Mouse (Mus musculus) heart, embryonic 16.5 days (tissue): ENCODE measurements at regions not wholly inside any gene's neighbourhood (a gene's known extent, or its start where the extent isn't known, plus 50 kb on each side); places are given as distances from the start of the nearest gene placed in this dataset.

Source experiments
- ATAC-seq: fragments of 200-750 bp; cut with Nextera tagmentation; replicated peaks from 2 replicates; pipeline ENCODE4 v1.8.0; 2017; ENCODE audit warnings: moderate number of reproducible peaks; ENCODE audit not compliant: insufficient read depth, low FRiP score; ENCODE audit errors: extremely low read depth
- H3K27ac ChIP-seq: fragments of 300-500 bp; sonication (generic); 2 replicates; pipeline ENCODE4 v1.5.1; 2014; ENCODE audit warnings: mild to moderate bottlenecking, low read length, control low read depth, moderate library complexity
- H3K27me3 ChIP-seq: fragments of 300-500 bp; sonication (generic); 2 replicates; pipeline ENCODE4 v1.6.1; 2014; ENCODE audit warnings: low read length, mixed read lengths; ENCODE audit not compliant: control insufficient read depth, insufficient read depth
- H3K36me3 ChIP-seq: fragments of 300-500 bp; sonication (generic); 2 replicates; pipeline ENCODE4 v1.6.1; 2014; ENCODE audit not compliant: control insufficient read depth, insufficient read depth
- H3K4me1 ChIP-seq: fragments of 300-500 bp; sonication (generic); 2 replicates; pipeline ENCODE4 v1.6.1; 2014; ENCODE audit warnings: low read length, mixed read lengths; ENCODE audit not compliant: control insufficient read depth, insufficient read depth
- H3K4me2 ChIP-seq: fragments of 300-500 bp; sonication (generic); 2 replicates; pipeline ENCODE4 v1.6.1; 2014; ENCODE audit warnings: low read depth, mild to moderate bottlenecking, control low read depth, low read length
- H3K4me3 ChIP-seq: fragments of 300-500 bp; sonication (generic); 2 replicates; pipeline ENCODE4 v1.5.1; 2014; ENCODE audit warnings: mild to moderate bottlenecking, control low read depth, low read length
- H3K9ac ChIP-seq: fragments of 300-500 bp; sonication (generic); 2 replicates; pipeline ENCODE4 v1.6.1; 2014; ENCODE audit warnings: low read length, control low read depth
- H3K9me3 ChIP-seq: fragments of 300-500 bp; sonication (generic); replicated peaks from 2 replicates; pipeline ENCODE4 v1.6.1; 2016; ENCODE audit warnings: low read length; ENCODE audit not compliant: control insufficient read depth
- WGBS: fragments of 180-500 bp; shearing (Covaris S2); extraction: QIAGEN DNeasy Blood & Tissue Kit; methylation state at CpG from one replicate; pipeline ENCODE4 v1.1.7; 2014; 5-methylcytosine and 5-hydroxymethylcytosine counted together

DNA sequence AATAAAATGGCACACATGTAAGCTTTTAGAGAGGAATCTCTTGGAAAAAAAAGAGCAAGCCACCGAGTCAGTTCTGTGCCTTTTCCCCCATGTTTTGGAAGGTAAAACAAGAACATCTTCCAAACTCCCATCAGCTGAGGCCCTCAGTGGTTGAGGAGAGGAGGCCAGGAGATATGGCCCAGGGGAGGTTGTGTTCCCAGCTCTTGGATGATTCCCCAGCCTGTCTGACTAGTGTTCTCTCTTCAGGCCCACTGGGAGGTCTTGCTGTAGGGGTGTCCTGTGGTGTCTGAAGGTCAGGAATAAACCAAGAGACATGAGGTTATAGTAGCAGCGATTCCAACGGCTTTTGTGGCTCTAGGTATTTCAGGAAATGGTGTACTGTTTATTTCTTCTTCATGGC, 643.2 kb downstream of the Rnf144a start:
- H3K4me2 ChIP-seq: no peak overlapping the region
- peaks cover 4% of the 10 kb centered on the region; the same call in 1 of the 2 replicates for H3K4me1 ChIP-seq
- H3K4me3 ChIP-seq: no peak overlapping the region
- no peaks in the 10 kb centered on the region for H3K9me3 ChIP-seq
- no peaks in the 10 kb centered on the region for H3K36me3 ChIP-seq
- no peak for ATAC-seq
- H3K27ac ChIP-seq: no peak overlapping the region
- H3K9ac ChIP-seq: no peak overlapping the region
- H3K27me3 ChIP-seq: no peaks in the 10 kb centered on the region
- WGBS: 86% methylated on average over 3 of the region's 3 CpGs

DNA sequence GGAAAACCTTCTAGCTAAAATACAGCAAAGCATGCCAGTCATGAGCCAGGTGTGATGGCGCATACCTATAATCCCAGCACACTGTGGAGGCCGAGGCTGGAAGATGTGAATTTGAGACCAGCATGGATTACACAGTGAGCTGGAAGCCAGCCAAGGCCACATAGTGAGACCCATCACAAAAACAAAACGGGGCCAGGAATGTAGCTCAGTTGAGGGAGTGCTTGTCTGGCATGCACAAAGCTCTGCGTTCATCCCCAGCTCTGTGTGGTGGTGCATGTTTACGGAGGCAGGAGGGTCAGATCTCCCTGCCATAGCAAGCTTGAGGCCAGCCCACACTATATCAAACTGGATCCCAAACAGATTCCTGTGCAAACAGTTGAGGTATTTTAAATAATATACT, 646.4 kb downstream of the Rnf144a start:
- 37% methylated on average over 5 of the region's 5 CpGs for WGBS
- H3K27me3 ChIP-seq: no peaks in the 10 kb centered on the region

DNA sequence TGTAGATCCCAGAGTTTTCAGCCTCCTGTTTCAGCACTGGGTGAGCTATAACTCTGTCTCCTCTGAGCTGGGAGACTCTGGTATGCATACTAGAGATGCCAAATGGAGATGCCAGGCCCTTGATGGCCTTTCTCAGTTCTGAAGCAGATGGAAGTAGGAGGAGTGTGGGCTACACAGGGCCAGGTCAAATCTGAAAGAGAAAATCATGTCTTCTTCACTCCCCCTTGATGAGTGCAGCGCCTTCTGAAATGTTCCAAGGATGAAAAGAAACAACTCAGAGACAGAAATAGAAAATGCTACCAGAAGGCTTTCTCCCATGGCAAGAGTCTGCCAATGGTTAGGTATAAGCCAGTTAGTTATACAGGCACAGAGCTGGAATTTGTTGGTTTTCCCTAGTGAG, 652.0 kb downstream of the Rnf144a start:
- H3K27ac ChIP-seq: no peak overlapping the region
- no peaks in the 10 kb centered on the region for H3K36me3 ChIP-seq
- no peaks in the 10 kb centered on the region for H3K9me3 ChIP-seq
- H3K4me2 ChIP-seq: no peak overlapping the region
- WGBS: 88% methylated on average over 1 of the region's 1 CpGs
- H3K9ac ChIP-seq: no peak overlapping the region
- no peak for ATAC-seq
- H3K4me1 ChIP-seq: no peaks in the 10 kb centered on the region
- H3K27me3 ChIP-seq: no peaks in the 10 kb centered on the region
- no peak overlapping the region for H3K4me3 ChIP-seq

More for the DNA sequence above, 646.4 kb downstream of the Rnf144a start:
- H3K4me2 ChIP-seq: no peak overlapping the region
- H3K9ac ChIP-seq: no peak overlapping the region
- H3K27ac ChIP-seq: no peak overlapping the region
- ATAC-seq: no peak
- H3K9me3 ChIP-seq: no peaks in the 10 kb centered on the region
- no peak overlapping the region for H3K4me3 ChIP-seq
- H3K36me3 ChIP-seq: no peaks in the 10 kb centered on the region
- H3K4me1 ChIP-seq: peaks cover 4% of the 10 kb centered on the region; the same call in 1 of the 2 replicates

DNA sequence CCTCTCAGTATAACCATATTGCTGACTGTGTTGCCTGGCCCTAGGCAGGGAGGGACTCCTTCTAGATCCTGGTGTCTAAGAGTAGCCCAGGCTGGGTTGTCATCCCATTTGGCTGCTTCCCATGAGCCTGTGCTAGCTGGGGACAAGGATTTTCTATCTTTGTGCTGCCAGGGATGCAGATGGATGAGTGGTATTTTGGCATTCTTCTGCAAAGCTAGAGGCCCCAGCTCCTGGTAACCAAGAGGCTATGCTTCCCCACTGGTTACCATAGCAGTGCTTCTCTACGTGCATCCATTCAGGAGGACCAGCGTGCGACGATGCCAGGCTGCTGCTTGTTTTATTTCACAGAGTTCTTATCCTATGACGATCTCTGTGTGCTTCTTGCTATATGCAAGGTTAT, 658.0 kb downstream of the Rnf144a start:
- no peak overlapping the region for H3K4me3 ChIP-seq
- no peak overlapping the region for H3K27ac ChIP-seq
- no peak overlapping the region for H3K4me2 ChIP-seq
- H3K9ac ChIP-seq: no peak overlapping the region
- 86% methylated on average over 5 of the region's 5 CpGs for WGBS
- H3K36me3 ChIP-seq: no peaks in the 10 kb centered on the region
- no peak for ATAC-seq
- no peaks in the 10 kb centered on the region for H3K4me1 ChIP-seq
- no peaks in the 10 kb centered on the region for H3K27me3 ChIP-seq
- H3K9me3 ChIP-seq: no peaks in the 10 kb centered on the region

DNA sequence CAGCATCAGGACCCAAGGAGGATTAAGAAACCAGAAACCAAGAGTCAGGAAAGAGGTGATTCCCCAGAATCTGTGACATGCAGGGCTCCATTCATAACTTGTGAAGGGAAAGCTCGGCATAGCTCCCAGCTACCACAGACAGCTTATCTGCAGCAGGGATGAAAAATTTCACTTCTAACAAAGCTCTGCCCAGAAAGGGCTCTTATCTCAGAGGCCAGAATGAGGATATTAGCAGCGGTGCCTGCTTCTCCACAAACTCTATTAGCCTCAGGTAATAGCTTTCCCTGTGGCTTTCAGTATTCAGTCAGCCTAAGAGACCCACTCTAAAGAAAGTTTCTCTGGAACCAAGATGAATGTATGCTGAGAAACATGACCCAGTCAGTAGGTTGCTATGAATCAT, 636.9 kb upstream of the Id2 start:
- Histone ChIP-seq H3K36me3 (no peaks in the 10 kb centered on the region), H3K4me3 (no peak overlapping the region), H3K27me3 (no peaks in the 10 kb centered on the region), H3K4me2 (no peak overlapping the region), H3K9me3 (0 out of 2 replicates have a peak, but pooled peaks cover 4% of the 10 kb centered on the region), H3K4me1 (0 out of 2 replicates have a peak, but pooled peaks cover 2% of the 10 kb centered on the region), H3K27ac (no peak overlapping the region), H3K9ac (no peak overlapping the region)
- 10% methylated on average over 2 of the region's 2 CpGs for WGBS
- no peak for ATAC-seq

DNA sequence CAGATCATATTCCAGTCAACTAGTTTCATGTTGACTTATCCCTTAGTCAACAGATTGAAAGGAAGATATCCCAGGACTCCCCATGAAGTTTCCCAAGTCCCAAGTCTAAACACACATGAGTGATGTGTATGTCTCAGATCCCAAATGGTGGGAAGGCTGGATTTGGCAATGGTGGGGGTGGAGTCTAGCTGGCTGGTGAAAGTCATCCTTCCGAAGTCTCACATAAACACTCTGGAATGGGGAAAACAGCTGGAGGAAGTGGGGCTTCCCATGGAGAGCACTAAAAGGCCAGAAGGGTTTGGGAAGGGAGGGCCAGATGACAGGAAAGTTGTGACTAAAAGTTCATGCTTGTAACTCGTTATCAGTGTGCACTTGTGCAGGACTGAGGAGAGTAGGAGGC, 628.8 kb upstream of the Id2 start:
- Histone ChIP-seq H3K4me3 (no peak overlapping the region), H3K9ac (no peak overlapping the region), H3K27ac (no peak overlapping the region), H3K4me1 (no peaks in the 10 kb centered on the region), H3K27me3 (no peaks in the 10 kb centered on the region), H3K36me3 (no peaks in the 10 kb centered on the region), H3K9me3 (no peaks in the 10 kb centered on the region), H3K4me2 (no peak overlapping the region)
- ATAC-seq: no peak; the same call in 1 of the 2 replicates
- WGBS: 36% methylated on average over 2 of the region's 2 CpGs

DNA sequence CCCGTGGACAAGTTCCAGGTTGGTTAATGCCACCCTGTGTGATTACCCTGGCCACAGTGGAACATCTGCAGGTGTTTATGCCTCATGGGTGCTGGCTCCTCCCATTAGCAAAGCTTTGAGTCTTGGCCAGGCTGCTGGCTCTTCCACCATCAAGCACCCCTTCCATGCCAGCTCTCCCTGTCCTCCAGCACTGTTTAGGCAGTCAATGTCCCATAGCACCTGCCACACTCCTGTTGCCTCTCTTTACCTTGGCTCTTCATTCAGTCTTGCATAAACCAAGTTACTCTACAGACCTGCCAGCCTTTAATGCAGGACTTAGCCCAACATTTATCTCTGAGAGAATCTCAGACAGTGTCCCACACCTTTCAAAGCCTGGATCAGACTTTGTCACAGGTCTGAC, 614.2 kb upstream of the Id2 start:
- 88% methylated on average over 1 of the region's 1 CpGs for WGBS

DNA sequence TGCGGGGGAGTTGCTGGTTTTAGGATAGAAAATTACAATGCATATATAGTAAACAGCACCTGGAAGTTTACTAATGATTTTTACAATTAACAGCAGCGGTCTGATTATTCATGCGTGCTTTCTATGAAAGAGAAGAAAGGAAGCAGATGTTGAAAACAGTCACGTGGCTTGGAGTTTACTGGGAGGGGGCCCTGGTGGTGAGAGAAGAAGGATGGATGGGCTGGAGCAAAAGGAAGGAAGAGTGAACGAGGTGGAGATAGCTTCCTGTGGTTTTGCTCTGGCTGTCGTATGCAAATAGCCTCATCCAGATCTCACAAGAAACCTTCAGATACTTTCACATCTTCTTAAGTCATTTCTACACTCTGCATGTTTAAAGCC, 606.1 kb upstream of the Id2 start:
- no peaks in the 10 kb centered on the region for H3K9me3 ChIP-seq
- no peak for ATAC-seq

More for the DNA sequence above, 614.2 kb upstream of the Id2 start:
- H3K4me2 ChIP-seq: no peak overlapping the region
- H3K4me3 ChIP-seq: no peak overlapping the region
- H3K9me3 ChIP-seq: no peaks in the 10 kb centered on the region
- no peaks in the 10 kb centered on the region; the same call in 1 of the 2 replicates for H3K27me3 ChIP-seq
- no peaks in the 10 kb centered on the region for H3K36me3 ChIP-seq
- no peak overlapping the region for H3K9ac ChIP-seq
- 0 out of 2 replicates have a peak, but pooled peaks cover 2% of the 10 kb centered on the region for H3K4me1 ChIP-seq
- no peak overlapping the region for H3K27ac ChIP-seq
- ATAC-seq: no peak

DNA sequence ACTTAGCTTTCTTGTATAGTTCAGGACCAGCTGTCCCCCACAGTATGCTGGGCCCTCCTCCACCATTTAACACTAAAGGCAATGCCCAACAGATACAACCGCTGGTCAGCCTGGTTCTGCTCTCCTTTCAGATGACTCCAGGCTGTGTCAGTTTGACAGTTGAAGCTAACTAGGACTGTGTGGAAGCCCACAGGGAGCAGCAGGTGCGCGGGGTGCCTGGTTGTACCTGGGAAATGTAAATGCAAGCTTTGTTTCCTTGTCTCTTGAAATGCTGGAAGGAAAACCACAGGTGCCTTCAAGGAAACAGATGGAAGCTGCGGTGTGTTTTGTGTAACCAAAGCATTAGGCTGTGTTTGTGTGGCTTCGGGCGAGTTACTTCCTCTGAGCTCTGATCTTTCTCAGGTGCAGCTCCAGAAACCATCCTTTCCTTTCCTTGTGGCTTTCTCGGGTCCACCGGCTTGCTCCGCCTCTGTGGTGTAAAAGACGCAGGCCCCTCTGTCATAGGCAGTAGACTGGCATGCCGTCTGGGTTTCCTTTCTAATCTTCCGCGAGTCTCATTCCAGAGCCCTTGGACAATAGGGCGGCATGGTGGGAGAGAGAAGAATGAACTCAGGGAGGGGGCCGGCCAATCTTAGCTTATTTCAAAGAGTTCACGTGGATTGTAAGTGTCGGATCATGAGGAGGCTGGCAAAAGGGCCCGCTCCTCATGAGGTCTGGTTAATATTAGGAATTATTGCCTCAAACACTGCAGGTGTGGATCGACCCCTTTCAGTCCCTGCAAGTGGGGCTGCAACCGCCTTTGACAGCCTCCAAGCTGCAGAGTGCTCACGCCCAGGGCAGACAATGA, 605.5 kb upstream of the Id2 start:
- 23% methylated on average over 21 of the region's 21 CpGs for WGBS

More for the DNA sequence above, 606.1 kb upstream of the Id2 start:
- Histone ChIP-seq H3K4me1 (0 out of 2 replicates have a peak, but pooled peaks cover 2% of the 10 kb centered on the region), H3K27ac (no peak overlapping the region), H3K4me3 (no peak overlapping the region), H3K36me3 (no peaks in the 10 kb centered on the region), H3K9ac (no peak overlapping the region), H3K27me3 (no peaks in the 10 kb centered on the region), H3K4me2 (peak overlapping the region; percentile 47)
- 25% methylated on average over 6 of the region's 6 CpGs for WGBS

More for the DNA sequence above, 605.5 kb upstream of the Id2 start:
- no peaks in the 10 kb centered on the region for H3K27me3 ChIP-seq
- 0 out of 2 replicates have a peak, but pooled peaks cover 2% of the 10 kb centered on the region for H3K4me1 ChIP-seq
- no peaks in the 10 kb centered on the region for H3K36me3 ChIP-seq
- no peak overlapping the region for H3K27ac ChIP-seq
- H3K9me3 ChIP-seq: no peaks in the 10 kb centered on the region
- H3K4me2 ChIP-seq: peak overlapping the region; percentile 47
- peak overlapping the region; percentile 15; the same call in 1 of the 2 replicates for H3K4me3 ChIP-seq
- ATAC-seq: peak; percentile 18
- 0 out of 2 replicates have a peak overlapping the region, but pooled peaks have one; percentile 3 for H3K9ac ChIP-seq
